Mouse (Mus musculus) gastrocnemius, postnatal 10 days (tissue): ENCODE results near the gene Gm28372. TPM values are rescaled to one million over a fixed set of nuclear protein-coding genes. Genes with fewer than 3 reads are reported as not detected.
"Not testable (repeated sequence)": the region's sequence is repeated elsewhere in the genome, so short reads cannot be mapped to it uniquely, and the experiment has no call there.

ENCODE experiments used
- DNase-seq: peaks from one replicate; pipeline ENCODE4 v3.0.0; 2021; ENCODE audit warnings: mixed read lengths
- long read RNA-seq, 2 experiments: library from polyadenylated mRNA; stranded (forward); transcript quantifications; one replicate each; pipeline ENCODE4 v2.0.0; 2021
- total RNA-seq, 2 experiments: library from RNA; stranded (reverse); gene quantifications; 2 replicates each; pipeline ENCODE4 v1.2.3; 2021

Gm28372 gene
- total RNA-seq = not detected
- long read RNA-seq, experiment 1 = 0 reads
- long read RNA-seq, experiment 2 = 0 reads

DNA sequence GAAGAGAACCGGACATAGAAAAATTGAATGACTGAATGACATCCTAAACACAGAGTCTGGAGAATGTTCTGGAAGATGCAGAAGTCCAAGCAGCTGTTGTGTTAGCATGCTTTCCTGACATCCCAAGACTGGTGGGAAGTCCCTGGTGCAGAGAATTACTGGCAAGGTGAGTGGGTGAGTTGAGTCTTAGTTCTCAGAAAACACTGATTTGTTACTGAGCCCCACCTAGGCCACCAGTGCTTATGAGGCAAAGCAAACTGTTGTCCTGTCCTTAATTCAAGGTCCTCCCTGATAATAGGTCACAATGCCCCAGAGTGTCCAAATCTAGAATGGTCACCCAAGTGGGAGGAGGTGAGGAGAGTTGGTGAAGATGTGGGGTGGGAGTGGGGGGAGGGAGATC is at the start of gene Gm28372, which contains the start of gene 1700020A23Rik:
Gm28372 (plus strand) TSS at position 301 of the 400 bp plus-strand sequence.
1700020A23Rik (plus strand) TSS at position 321 of the 400 bp plus-strand sequence.
- no peak for DNase-seq

DNA sequence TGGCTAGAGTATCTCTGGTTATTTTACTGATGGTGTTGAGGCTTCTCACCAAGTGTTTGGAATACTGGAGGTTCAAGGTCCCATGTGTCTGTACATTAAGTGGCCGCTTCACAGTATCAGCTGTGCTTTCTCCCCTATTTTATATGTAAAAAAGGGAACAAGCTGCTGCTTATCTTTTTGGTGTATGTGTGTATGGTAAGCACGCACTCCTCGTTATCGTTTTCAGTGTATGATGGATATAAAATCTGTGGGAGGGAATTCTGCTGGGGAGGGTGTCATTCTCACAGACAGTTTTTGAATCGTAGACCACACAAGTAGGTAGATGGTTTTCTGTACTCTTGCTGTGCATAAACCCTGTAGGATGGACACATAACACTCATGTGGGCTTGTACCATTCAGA is 47.5 kb upstream of the Gm28372 start:
- no peak for DNase-seq

DNA sequence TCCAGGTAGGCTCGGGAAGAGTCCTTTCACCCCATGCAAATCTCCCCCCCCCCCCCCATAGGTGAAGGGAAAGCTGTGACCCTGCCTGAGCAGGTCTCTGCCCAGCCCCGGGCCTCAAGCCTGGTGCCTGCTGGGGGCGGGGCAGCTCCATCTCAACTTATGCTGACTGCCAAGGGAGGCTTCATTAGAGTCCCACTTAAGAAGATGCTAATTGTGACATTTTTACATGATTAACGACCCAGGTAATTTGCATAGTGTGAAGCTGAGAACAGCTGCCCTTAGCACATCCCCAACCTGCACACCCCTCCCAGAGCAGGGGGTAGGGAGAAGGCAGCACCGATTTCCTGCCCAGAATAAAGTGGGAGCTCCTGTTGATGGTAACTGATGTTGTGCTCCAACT is 46.2 kb upstream of the Gm28372 start:
- no peak for DNase-seq

DNA sequence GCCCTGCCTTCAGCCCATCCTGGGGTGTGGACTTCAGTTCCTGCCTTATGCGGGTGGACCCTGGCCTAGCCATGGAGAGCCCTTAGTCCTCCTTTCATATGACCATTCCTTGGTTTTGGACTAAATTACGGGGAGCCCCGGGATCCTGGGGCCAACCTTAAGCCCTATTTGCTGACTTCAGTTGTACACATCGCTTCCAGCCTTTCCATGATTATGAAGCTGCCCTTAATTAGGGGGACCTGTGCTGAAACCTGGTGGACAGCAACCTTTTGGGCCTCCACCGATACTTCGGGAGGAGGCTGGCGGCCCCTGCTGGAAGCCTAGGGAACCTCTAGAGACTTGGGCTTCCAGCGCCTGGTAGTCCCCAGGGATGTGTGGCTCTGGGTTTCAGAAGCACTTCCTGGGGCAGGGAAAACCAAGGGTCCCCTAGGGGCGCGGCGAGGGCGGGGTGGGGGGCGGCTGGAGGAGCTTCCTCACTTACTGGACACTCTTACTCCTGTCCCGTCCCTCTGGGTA is 42.5 kb upstream of the Gm28372 start:
- DNase-seq = peak; percentile 64

DNA sequence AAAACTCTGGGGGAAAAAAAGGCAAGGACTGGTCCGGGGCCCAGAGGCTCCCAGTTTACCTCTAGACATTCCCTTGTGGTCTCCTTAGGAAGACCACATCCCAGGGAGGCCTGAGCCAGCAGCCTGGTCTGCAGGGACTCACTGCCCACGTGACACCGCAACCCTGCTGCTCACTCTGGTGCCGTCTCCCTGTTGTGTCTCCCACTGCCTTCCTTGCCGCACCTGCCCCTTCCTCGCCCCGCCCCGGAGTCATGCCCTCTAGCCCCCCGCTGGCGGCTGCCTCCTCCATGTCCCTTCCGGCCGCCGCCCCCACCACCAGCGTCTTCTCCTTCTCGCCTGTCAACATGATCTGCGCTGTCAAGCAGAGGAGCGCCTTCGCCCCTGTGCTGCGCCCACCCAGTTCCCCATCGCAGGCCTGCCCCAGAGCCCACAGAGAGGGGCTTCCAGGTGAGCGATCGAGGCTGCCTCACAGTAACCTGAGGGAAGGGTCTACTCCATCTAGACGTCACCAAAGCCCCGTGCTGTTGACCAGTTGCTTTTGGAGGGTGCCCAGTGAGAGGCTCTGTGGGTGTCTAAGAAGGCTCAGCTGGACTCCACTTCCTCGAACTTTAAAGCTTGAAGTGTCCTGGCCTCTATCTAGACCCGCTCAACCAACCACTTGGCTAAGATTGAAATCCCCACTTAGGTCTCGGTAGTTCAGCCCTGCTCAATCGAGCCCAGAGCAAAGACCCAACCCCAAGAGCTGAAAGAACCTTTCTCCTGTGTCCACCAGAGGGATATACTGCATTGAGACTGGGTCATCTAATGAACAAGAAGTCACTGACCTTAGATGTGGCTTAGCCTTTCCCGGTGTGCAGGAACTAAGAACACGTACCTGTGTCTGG is 39.6 kb upstream of the Gm28372 start:
- peak; percentile 13 for DNase-seq

DNA sequence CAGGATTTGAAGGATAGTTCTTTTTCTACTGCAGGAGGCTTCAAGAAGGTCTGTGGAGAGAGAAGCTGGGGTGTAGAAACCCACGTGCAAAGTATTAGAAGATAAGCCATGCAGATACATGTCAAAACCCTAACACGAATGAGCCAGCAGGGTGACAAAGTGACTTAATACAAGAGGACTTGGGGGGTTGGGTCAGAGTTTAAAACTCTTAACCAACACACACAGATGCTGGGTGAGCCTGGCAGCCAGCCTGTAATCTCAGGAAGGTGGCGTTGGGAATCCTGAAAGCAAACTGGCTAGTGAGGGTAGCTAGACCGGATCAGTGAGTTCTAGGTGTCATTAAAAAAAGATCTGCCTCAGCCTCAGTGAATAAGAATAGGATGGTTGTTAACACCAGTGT is 37.7 kb upstream of the Gm28372 start:
- no peak for DNase-seq

DNA sequence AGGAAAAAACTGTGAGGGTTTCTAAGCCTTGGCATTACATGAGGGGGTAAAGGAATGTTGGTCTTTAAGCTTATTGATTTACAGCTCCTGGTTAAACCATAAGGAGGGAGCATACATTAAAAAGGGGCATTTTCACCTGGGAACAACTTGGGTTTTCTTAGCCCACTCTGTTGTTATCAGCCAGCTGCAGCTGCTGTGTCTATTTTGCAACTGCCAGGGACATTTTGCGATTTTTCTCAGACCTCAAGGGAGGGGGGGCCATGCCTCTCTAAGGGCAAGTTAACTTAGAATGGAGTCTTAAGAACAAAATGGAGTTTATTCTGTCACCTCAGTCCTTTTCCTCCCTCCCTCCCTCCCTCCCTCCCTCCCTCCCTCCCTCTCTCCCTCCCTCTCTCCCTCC is 32.0 kb upstream of the Gm28372 start:
- not testable (repeated sequence) for DNase-seq

DNA sequence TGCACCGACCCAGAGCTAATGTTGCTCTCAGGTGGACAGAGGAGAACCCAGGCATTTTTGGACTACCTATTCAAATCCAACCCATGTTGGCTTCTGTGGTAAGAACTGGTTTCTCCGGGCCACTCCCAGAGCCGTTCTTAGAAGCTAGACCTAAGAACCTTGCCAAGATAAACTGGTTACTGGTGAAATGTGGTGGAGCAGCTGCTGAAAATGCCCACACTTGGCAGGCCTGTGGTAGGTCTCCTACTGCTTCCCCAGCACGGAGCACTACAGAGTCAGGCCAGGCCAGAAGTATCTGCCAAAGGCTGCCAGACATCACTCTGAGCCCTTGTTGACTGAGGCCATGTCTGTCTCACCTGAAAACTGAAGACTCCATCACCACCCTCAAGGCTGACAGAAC is 30.1 kb upstream of the Gm28372 start:
- no peak for DNase-seq

DNA sequence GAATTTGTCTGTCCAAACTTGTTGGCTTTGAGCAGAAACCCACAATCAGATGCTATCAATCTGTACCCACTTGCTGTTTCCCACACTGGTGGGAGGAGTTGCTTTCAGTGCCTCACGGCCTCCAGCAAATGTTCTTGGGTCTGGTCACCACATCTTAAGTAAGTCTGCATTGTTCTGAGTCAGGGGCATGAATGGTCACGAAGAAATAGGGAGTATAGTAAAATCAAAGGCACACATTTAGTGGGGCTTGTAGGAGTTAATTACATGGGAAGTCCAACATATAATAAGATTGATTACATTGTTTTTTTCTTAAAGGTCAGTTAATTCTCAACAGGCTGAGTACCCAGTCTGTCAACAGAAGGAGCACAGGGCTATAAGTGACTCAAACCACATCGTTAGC is 21.8 kb upstream of the Gm28372 start:
- no peak for DNase-seq

DNA sequence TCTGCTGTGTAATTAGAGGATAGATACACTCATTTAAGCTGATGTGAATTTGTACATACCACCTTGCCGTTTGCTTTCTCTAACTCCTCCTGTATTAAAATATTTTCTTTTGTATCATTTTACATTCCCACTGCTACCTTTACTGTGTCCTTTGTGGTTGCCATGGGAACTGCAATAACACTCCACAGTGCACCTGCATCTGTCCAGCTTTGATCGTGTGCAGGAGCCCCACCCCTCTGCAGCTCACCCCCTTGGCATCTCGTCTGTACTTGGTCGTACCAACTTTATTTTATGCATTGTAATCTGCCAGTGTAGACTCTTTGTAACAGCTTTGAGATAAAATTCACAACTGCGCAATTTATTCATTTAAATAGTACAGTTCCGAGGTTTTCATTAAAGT is 21.1 kb upstream of the Gm28372 start:
- DNase-seq = no peak

DNA sequence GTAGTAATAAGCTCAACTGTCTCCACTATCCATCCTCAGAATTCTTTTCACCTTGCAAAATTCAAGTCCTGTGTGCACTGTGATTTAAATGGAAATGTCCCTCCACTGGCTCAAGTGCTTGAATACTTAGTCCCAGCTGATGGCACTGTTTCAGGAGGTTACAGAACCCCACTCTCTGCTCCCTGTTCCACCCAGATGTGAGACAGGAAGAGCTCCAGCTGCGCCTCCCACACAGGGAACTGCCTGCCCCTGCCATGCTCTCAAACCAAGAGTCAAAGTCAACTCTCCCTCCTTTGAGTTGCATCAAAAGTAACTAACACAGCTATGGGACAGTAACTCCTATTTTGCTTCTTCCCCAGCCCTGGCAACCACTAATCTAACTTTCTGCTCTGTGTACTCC is 18.8 kb upstream of the Gm28372 start:
- no peak for DNase-seq

DNA sequence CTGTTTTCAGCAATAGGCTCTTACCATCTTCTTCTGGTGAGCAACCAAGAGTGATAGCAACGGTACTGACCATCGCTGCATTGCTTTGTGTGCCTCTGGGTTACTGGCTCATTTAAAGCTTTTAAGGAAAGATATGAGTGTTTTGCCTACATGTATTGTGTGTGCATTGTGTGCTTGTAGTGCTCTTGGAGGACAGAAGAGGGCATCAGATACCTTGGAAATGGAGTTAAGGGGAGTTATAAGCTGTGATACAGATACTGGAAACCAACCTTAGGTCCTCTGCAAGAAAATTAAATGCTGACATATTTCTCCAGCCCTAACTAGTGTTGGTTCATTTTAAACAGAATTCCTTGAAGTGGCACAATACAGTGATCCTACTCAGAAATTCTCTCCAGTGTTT is 16.2 kb upstream of the Gm28372 start:
- no peak for DNase-seq

DNA sequence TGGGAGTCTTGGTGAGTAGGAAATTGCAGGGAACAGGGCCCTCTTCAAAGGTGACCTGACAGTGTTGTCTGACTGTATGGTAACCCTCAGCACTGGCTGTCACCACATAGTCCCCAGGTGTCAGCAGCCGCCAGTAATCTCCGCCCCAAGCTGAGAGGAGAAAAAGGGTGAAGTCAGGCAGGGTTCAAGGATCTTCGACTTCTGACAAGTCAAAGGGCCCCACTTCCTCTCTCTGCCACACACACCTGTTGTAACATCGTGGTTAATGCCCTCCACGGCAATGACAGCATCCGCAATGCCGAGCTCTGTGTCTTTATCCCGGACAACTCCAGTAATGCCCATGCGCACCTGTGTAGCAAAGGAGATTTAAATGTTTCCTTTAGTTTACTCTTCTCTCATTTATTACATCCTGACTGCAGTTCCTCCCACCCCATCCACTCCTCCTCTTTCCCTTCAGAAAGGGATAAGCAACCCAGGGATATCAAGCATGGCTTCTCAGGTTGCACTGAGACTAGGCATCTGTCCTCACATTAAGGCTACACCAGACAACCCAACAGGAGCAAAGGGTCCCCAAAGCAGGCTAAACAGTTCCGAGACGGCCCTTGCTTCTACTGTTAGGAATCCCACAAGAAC is 13.9 kb upstream of the Gm28372 start:
- no peak for DNase-seq

DNA sequence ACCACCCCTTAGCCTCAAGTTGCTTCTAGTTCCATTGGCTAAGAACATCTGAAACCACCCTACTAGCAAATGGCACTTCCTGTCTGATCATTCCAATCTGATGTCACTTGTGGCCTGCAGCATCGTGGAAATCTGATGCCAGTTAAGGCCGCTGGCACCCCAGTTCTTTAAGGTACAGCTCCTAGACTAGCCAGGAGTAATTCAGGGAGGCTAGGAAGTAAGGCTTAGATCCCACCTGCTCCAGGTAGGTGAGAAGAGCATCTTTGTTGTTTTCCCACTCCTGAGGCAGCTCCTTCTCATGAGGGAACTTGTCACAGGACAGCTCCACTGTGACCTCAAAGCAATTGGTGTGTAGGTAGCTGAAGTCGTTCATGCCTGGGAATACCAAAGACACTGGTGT is 12.2 kb upstream of the Gm28372 start:
- no peak for DNase-seq

DNA sequence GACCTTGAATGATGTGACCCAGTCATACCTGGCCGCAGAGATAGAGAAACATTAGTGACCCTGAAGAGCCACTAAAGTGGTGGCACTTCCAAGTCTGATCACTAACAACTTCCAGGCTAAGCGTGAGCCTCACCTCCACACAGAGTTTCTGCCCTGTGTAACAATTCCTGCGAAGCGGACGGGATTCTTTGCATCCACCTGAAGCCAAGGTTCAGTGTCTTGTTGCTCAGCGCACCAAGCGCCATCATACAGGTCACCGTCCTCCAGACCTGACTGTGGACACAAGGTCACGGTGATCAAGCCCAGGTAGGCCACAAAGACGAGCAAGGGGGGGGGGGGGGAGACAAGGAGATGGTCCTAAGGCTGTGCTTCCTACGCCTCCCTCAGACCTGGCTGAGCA is 9.3 kb upstream of the Gm28372 start:
- DNase-seq = no peak

DNA sequence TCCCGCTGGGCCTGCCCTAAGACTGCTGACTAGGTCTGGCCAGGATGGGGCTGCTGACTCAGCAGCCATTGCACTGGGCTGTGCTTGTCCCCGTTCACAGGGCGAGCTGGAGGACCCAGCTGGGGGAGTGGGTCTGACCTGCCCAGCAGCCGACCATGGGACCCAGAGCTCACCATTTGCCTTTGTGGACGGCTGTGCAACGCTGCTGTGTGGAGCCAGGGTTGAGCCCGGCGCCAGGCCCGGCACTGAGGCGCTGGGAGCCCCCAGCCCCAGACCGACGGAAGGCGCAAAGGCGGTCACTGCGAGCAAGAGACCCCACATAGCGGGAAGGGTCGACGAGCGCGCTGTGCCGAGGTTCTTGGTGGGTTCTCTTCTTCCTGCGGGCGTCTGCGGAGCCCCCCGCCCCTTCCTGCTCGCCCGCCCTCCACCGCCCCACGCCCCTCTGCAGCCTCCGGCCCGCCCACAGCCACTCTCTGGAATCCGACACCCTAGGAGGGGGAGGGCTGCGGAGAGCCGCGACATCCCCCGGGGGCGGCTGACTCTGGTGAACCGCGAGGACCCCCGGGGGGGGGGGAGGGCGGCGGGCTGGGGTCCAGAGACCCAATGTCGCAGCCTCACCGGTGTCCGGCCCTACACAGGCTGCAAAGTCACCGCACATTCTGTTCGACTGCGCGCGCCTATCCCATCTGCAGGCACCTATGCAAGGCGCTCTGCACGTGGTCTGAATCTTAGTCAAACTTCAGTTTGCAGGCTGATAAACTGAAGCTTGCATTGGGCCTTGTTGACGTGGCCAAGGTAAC is 7.7 kb upstream of the Gm28372 start, which contains the start of gene Cpxm1:
Cpxm1 (minus strand) TSS at position 389 of the 800 bp plus-strand sequence.
- peak; percentile 57 for DNase-seq

DNA sequence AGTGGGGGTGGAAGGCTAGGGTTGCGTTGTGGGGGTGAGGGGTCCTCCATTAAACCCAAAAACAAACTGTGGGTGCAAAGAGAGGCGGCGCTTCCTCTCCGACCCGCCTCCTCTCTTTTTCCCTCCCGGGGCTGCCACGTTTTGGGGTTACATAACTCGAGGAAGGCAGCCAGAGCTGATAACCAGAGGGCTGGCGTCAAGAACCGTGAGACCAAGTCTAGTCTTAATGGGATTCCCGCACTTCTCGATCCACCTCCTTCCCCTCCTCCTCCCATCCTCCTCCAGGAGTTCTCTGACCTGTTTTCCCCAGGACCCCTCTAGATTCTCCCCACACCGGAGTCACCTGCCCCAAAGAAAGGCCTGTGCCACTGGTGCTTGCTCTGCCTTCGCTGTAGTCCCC is 6.9 kb upstream of the Gm28372 start:
- DNase-seq = no peak

DNA sequence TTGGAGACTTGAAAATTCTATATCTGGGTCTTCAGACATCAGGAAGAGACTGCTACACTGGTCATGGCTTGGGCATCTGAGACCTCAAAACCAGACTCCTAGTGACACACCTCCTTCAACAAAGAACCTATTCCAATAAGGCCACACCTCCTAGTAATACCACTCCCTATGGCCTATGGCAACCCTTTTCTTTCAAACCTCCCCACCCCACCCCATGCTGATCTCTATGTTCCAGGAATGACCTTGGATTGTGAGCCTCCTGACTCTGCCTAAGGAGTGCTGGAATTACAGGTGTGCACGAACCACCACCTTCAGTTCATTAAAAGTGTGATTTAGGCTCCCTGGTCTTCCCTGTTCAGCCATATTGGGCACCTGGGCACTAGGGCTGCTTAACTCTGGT is 5.0 kb upstream of the Gm28372 start:
- no peak for DNase-seq

DNA sequence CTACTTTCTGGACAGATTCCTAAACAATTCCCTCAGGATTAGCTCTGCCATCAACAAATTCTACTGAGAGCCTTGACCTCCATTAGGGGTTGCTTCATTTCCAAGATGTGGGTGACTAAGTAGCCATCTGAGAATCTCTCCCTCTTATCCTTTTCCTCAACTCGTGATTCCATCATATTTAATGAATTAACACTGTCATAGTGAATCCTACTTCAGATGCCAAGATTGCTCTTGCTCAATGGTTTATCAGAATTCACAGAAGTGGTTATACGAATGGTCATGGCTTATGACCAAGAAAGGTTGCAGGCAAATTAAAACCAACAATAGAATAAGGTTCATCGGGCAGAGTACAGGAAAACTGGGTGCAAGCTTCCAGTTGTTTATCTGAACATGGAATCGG is 3.1 kb upstream of the Gm28372 start:
- DNase-seq = no peak

DNA sequence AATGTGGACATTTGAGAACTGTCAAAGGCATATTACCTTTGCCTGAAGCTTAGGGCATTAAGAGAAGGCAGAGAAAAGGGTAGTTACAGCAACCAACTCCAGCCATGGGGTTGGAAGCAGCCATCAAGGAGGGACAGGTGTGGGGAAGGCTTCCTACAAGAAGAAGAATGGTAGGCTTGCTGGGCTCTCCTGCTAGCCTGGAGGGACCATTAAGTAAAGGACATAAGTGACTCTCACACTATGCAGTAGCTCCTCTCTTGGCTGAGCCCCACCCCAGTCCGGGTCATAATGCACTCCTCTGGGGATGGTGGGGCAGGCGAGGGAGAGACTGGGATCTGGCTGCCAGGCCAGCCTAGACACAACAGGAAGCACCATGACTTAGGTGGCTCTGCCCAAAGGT is 1.1 kb downstream of the Gm28372 start, which contains the start of gene Tmem239:
Tmem239 (plus strand) TSS at position 301 of the 400 bp plus-strand sequence.
- DNase-seq = no peak

DNA sequence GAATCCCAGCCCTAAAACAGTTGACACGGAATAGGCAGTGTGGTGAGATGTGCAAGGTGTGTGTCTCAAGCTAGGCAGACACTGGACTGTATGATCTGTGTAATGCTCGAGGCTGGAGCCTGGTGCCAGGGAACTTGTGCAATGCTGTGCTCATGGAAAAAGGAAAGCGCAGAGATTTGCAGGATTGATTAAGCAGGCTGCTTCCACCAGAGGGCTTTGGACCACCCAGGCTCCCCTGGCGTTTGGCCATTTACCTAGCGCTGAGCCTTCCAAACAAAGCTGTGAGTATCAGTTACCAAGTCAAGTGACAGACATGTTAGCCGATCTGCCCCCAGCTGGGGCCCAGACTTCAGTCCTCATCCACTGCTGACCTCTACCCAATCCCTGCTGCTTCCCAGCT is 3.2 kb downstream of the Gm28372 start:
- DNase-seq = no peak
